Mouse (Mus musculus) liver, embryonic 15.5 days (tissue): Measurements from ENCODE around the gene Gns. TPM values are rescaled to one million over a fixed set of nuclear protein-coding genes. Genes with fewer than 3 reads are reported as not detected.

Experiments used
- ATAC-seq: fragments of 200-750 bp; cut with Nextera tagmentation; 2 replicates; pipeline ENCODE4 v1.8.0; 2017; ENCODE audit warnings: moderate number of reproducible peaks, mild to moderate bottlenecking, moderate library complexity; ENCODE audit not compliant: insufficient read depth
- H3K27ac ChIP-seq: fragments of 300-500 bp; sonication (generic); replicated peaks from 2 replicates; pipeline ENCODE4 v1.5.1; 2015; ENCODE audit warnings: mild to moderate bottlenecking, inconsistent platforms
- H3K27me3 ChIP-seq: fragments of 300-500 bp; sonication (generic); 2 replicates; pipeline ENCODE4 v1.6.1; 2015; ENCODE audit warnings: mild to moderate bottlenecking, inconsistent platforms
- H3K36me3 ChIP-seq: fragments of 300-500 bp; sonication (generic); replicated peaks from 2 replicates; pipeline ENCODE4 v1.6.1; 2015; ENCODE audit warnings: moderate library complexity, mild to moderate bottlenecking, inconsistent platforms
- H3K4me1 ChIP-seq: fragments of 300-500 bp; sonication (generic); replicated peaks from 2 replicates; pipeline ENCODE4 v1.6.1; 2015; ENCODE audit warnings: inconsistent platforms
- H3K4me2 ChIP-seq: fragments of 300-500 bp; sonication (generic); 2 replicates; pipeline ENCODE4 v1.6.1; 2015; ENCODE audit warnings: moderate library complexity, mild to moderate bottlenecking, inconsistent platforms
- H3K4me3 ChIP-seq: fragments of 300-500 bp; sonication (generic); replicated peaks from 2 replicates; pipeline ENCODE4 v1.5.1; 2015; ENCODE audit warnings: mild to moderate bottlenecking, inconsistent platforms
- H3K9ac ChIP-seq: fragments of 300-500 bp; sonication (generic); 2 replicates; pipeline ENCODE4 v1.6.1; 2015; ENCODE audit warnings: moderate library complexity, mild to moderate bottlenecking, inconsistent platforms
- H3K9me3 ChIP-seq: fragments of 300-500 bp; sonication (generic); replicated peaks from 2 replicates; pipeline ENCODE4 v1.6.1; 2016; ENCODE audit warnings: inconsistent platforms
- WGBS: fragments of 180-500 bp; shearing (Covaris S2); methylation state at CpG from one replicate; pipeline ENCODE4 v1.1.7; 2015; ENCODE audit warnings: mixed read lengths; ENCODE audit not compliant: insufficient replicate concordance; 5-methylcytosine and 5-hydroxymethylcytosine counted together
- polyA plus RNA-seq: library from polyadenylated mRNA; unstranded; fragments of >200 nt; fragmentation: Nextera tagmentation; extraction: Ambion mirVana; gene quantifications from 2 replicates; pipeline ENCODE4 v1.2.1, GENCODE M21; 2015

Gene Gns
- polyA plus RNA-seq, 1 experiment from 2014 or later, result 16.9 TPM

GRCm38 (mm10) chr10:121381280-121381679 lies 16.4 kb downstream of the Gns start:
- Histone ChIP-seq H3K9me3 (no peaks in the 10 kb centered on the region), H3K4me2 (no peak overlapping the region), H3K4me3 (no peak overlapping the region), H3K4me1 (no peaks in the 10 kb centered on the region), H3K27me3 (no peaks in the 10 kb centered on the region), H3K36me3 (peaks cover 77% of the 10 kb centered on the region), H3K27ac (no peak overlapping the region), H3K9ac (no peak overlapping the region)
- WGBS, result 86% methylated on average over 18 of the region's 18 CpGs
- no peak for ATAC-seq

GRCm38 (mm10) chr10:121384710-121385109 lies 19.8 kb downstream of the Gns start:
- no peaks in the 10 kb centered on the region for H3K27me3 ChIP-seq
- H3K9me3 ChIP-seq, result no peaks in the 10 kb centered on the region
- H3K9ac ChIP-seq, result no peak overlapping the region
- WGBS, result 84% methylated on average over 13 of the region's 13 CpGs
- H3K4me3 ChIP-seq, result no peak overlapping the region
- no peaks in the 10 kb centered on the region for H3K4me1 ChIP-seq
- H3K27ac ChIP-seq, result no peak overlapping the region
- no peak overlapping the region for H3K4me2 ChIP-seq
- peaks cover 73% of the 10 kb centered on the region for H3K36me3 ChIP-seq
- no peak for ATAC-seq

DNA sequence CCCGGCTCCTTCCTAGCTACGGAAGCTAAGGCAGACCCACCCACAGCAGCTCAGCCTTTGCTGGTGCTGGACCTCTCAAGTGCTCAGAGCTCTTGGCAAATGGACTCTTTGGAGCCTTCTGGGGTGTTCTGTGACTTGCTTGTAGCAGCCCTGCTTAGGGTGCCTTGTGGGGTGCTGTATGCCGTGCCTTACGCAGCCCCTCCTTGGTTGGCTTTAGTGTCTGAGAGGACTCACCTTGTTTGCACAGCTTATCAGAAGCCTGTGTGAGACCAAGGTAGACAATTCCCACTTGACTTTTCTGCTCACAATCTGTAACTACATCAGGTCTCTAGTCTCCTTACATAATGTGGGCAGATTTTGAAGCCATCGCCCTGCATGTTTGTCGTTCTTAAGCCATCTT lies 20.8 kb downstream of the Gns start:
- no peak overlapping the region for H3K4me3 ChIP-seq
- peaks cover 75% of the 10 kb centered on the region for H3K36me3 ChIP-seq
- no peak overlapping the region for H3K9ac ChIP-seq
- no peak overlapping the region for H3K27ac ChIP-seq
- H3K27me3 ChIP-seq, result no peaks in the 10 kb centered on the region
- WGBS, result 86% methylated on average over 6 of the region's 6 CpGs
- no peaks in the 10 kb centered on the region for H3K4me1 ChIP-seq
- H3K4me2 ChIP-seq, result no peak overlapping the region
- H3K9me3 ChIP-seq, result no peaks in the 10 kb centered on the region
- ATAC-seq, result no peak

DNA sequence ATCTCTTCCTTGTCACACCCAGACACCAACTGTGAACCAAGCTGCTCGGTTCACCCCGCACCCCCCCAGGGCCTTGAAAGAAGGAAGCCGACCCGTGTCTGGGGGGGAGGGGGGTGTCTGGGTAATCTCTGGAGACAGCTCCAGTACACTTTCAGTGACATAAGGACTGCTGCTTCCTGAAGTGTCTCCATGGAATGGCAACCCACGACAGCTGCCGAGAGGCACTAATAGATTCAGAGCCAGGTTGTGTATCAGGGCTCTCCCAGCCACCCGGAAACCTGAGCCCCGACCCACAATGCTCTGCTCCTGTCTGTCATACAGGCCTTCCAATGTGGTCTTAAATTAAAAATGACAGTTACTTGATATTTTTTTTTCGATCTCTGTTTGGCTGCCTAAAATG lies 21.5 kb downstream of the Gns start:
- Histone ChIP-seq H3K27ac (no peak overlapping the region), H3K9ac (no peak overlapping the region), H3K36me3 (peaks cover 75% of the 10 kb centered on the region), H3K4me1 (no peaks in the 10 kb centered on the region), H3K9me3 (no peaks in the 10 kb centered on the region), H3K4me2 (no peak overlapping the region), H3K4me3 (no peak overlapping the region), H3K27me3 (no peaks in the 10 kb centered on the region)
- no peak for ATAC-seq
- 66% methylated on average over 9 of the region's 9 CpGs for WGBS

DNA sequence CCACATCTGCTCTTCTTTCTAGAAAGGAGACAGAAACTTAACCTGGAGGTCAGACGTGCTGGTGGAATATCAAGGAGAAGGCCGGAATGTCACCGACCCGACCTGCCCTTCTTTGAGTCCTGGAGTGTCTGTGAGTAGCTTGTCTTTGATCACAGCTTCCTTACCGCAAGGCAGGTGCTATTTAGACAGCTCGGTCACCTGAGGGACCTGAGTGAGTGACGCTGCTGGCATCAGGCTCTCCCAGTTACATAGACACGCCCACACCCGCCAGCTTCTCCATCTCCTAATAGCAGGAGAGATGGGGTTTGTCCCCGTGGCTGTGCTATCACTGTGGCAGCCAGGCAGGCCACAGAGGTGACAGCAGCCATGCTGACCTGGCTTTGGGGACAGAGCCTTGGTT lies 25.7 kb downstream of the Gns start:
- Histone ChIP-seq H3K4me1 (no peaks in the 10 kb centered on the region), H3K27me3 (no peaks in the 10 kb centered on the region), H3K4me3 (no peak overlapping the region), H3K4me2 (no peak overlapping the region), H3K9me3 (no peaks in the 10 kb centered on the region), H3K9ac (no peak overlapping the region), H3K27ac (no peak overlapping the region), H3K36me3 (peaks cover 81% of the 10 kb centered on the region)
- no peak for ATAC-seq
- 74% methylated on average over 10 of the region's 10 CpGs for WGBS

GRCm38 (mm10) chr10:121391901-121392300 lies 27.0 kb downstream of the Gns start:
- Histone ChIP-seq H3K4me3 (no peak overlapping the region), H3K9me3 (no peaks in the 10 kb centered on the region), H3K27me3 (no peaks in the 10 kb centered on the region), H3K36me3 (peaks cover 84% of the 10 kb centered on the region), H3K4me2 (no peak overlapping the region), H3K4me1 (no peaks in the 10 kb centered on the region), H3K27ac (no peak overlapping the region), H3K9ac (no peak overlapping the region)
- no peak for ATAC-seq
- WGBS, result 78% methylated on average over 8 of the region's 8 CpGs

DNA sequence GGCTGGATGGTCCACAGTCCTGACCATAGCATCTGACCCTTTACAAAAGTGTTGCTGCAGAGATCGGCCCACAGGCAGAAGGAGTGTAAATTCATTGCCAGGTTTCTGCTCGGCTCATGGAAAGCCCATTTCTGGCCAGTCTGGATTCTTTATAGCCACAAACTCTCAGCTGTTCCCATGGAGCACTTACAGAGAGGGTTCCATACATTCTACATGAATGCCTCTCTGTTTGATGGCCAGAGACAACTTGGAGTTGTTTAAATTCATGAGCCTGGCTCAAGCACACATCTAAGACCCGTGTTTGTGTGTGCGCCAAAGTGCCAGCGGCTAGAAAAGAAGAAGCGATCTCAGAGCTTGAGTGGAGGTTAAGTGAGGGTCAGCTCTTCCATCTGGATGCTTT lies 29.4 kb downstream of the Gns start:
- ATAC-seq, result no peak
- WGBS, result 72% methylated on average over 6 of the region's 6 CpGs
- peaks cover 62% of the 10 kb centered on the region for H3K36me3 ChIP-seq

DNA sequence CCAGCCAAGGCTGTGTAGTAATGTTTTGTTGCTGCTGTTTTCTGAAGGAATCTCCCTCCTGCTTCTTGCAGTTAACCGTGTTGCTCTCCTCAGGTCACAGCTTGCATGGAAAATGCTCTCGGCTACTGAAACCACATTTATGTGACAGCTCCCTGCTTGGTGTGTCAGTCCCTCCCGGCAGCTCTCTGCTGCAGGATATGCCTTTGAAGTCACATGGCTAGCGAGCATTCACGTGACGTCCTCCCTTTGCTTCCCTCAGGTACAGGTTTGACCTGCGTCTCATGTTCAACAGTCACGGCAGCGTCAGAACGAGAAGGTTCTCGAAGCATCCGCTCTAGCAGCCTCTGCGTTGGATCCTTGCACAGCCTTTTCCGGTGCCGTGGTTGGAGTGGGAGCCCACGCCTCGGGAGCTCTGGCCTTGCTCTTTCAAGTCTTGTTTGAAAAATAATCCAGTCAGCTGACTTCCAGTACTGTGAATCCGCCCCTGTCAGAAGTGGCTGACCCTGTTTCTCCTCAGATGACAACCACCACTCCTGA lies 30.0 kb downstream of the Gns start:
- Histone ChIP-seq H3K4me3 (no peak overlapping the region), H3K27ac (no peak overlapping the region), H3K27me3 (no peaks in the 10 kb centered on the region), H3K4me2 (no peak overlapping the region), H3K4me1 (no peaks in the 10 kb centered on the region), H3K9me3 (no peaks in the 10 kb centered on the region), H3K9ac (no peak overlapping the region), H3K36me3 (peaks cover 58% of the 10 kb centered on the region)
- no peak for ATAC-seq
- 82% methylated on average over 18 of the region's 18 CpGs for WGBS

More for the DNA sequence above, 29.4 kb downstream of the Gns start:
- no peak overlapping the region for H3K4me3 ChIP-seq
- no peak overlapping the region for H3K4me2 ChIP-seq
- H3K27me3 ChIP-seq, result no peaks in the 10 kb centered on the region
- H3K4me1 ChIP-seq, result no peaks in the 10 kb centered on the region
- H3K27ac ChIP-seq, result no peak overlapping the region
- H3K9me3 ChIP-seq, result no peaks in the 10 kb centered on the region
- no peak overlapping the region for H3K9ac ChIP-seq

DNA sequence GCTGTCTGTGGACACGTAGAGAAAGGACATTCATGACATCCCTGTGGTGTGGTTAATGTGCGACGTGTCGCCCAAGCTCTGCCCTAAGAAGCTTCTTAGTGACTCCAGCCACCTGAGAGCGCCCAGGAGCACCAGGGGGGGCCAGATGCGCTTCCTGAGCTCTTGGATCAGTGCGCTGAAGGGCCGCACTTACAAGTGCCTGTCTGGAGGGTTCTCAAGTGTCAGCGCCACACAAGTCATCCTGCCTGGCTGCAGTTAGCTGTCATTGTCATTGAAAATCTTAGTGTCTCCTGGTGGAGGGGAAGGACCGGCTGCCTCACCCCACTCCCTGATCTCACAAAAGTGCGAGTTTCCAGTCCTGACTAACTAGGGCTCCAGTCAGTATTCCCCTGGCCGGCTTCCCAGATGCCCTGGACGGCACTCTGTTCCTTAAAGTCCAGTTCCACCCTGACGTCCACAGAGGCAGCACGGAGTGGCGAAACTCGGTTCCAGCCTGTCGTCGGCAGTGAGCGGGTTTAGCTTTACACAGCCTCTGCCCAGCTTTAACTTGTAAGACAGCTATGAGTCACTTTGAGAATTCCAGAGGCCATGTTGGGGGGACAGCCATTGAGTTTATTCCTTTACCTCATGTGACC lies 30.8 kb downstream of the Gns start:
- no peak overlapping the region for H3K27ac ChIP-seq
- WGBS, result 80% methylated on average over 20 of the region's 20 CpGs
- H3K27me3 ChIP-seq, result no peaks in the 10 kb centered on the region
- no peak overlapping the region for H3K4me3 ChIP-seq
- no peak overlapping the region for H3K9ac ChIP-seq
- H3K4me2 ChIP-seq, result no peak overlapping the region
- no peaks in the 10 kb centered on the region for H3K9me3 ChIP-seq
- H3K4me1 ChIP-seq, result no peaks in the 10 kb centered on the region
- no peak for ATAC-seq
- peaks cover 50% of the 10 kb centered on the region for H3K36me3 ChIP-seq

DNA sequence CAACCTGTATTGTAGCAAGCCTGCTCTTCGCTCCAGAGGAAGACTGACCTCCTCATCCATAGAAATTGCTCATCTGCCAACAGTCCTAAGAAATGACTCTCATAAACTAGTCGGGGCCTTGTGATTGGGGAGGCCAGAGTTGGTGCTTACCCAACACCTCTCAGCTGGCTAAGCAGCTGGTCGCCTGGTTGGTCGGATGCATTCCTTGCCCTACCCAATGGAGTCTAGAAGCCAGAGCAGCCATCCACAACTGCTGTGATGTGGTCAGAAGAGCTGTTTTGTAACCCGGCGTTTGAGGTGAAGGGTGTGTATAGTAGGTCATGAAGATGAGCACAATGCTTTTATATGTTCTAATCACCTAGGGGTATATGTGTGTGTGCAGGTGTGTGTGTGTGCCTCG lies 33.7 kb downstream of the Gns start:
- Histone ChIP-seq H3K27ac (no peak overlapping the region), H3K4me1 (no peaks in the 10 kb centered on the region), H3K4me2 (no peak overlapping the region), H3K9ac (no peak overlapping the region), H3K4me3 (no peak overlapping the region), H3K36me3 (peaks cover 24% of the 10 kb centered on the region), H3K9me3 (no peaks in the 10 kb centered on the region), H3K27me3 (no peaks in the 10 kb centered on the region)
- WGBS, result 59% methylated on average over 7 of the region's 7 CpGs
- ATAC-seq, result no peak

DNA sequence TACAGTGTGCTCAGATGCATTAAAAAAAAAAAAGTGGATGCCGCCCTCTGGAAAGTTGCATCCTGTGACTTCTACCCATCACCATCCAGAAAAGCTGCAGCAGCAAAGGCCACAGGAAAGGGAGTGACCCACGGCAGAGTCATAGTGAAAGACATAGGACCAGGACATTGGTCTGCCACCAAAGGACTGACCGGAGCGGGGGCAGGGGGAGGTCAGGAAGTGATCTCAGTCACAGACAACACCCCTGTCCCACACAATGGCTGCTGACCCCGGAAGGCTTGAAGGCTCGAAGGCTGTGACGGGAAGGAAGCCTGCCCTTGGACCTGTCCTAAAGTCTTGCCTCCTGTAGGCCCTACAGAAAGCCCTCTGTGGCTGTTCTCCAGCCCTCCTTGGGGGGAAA lies 36.1 kb downstream of the Gns start:
- Histone ChIP-seq H3K27me3 (no peaks in the 10 kb centered on the region; the same call in 1 of the 2 replicates), H3K4me2 (no peak overlapping the region), H3K4me3 (no peak overlapping the region), H3K9ac (no peak overlapping the region), H3K27ac (no peak overlapping the region), H3K36me3 (peaks cover under 1% of the 10 kb centered on the region; the same call in 1 of the 2 replicates), H3K4me1 (no peaks in the 10 kb centered on the region), H3K9me3 (no peaks in the 10 kb centered on the region)
- ATAC-seq, result no peak
- WGBS, result 59% methylated on average over 7 of the region's 7 CpGs

DNA sequence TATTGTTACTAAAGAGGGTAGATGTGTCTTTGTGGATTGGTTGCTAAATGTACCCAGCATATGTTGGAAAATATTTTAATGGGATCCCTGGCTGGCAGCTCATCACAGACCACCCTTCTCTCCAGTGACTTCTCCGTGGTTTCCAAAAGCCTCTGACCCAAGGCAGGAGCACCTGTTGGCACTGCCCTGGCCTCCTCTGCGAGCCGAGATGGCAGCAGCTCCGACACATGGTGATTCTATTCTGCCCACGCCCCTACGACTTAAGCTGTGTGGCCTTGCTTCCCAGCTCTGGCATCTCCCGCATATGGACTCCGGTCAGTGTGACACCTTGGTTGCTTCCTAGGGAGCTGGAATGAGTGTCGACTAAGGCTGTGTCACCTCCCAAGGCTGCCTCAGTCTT lies 38.2 kb downstream of the Gns start:
- Histone ChIP-seq H3K36me3 (no peaks in the 10 kb centered on the region), H3K4me1 (no peaks in the 10 kb centered on the region), H3K9ac (no peak overlapping the region), H3K4me2 (no peak overlapping the region), H3K27ac (no peak overlapping the region), H3K27me3 (no peaks in the 10 kb centered on the region; the same call in 1 of the 2 replicates), H3K4me3 (no peak overlapping the region), H3K9me3 (no peaks in the 10 kb centered on the region)
- ATAC-seq, result no peak
- WGBS, result 62% methylated on average over 9 of the region's 9 CpGs
